Comparison of ENCODE assay signal across 8 mouse cellular contexts in genomic region chr12:64104214-64104613, GRCm38 (mm10).
DNase-seq lines count a peak whose midpoint lies in the region; ATAC-seq and TF ChIP-seq lines count a peak whose summit lies in the region.

No protein-coding gene starts in this region.

- H3K4me2 ChIP-seq in midbrain, embryonic 16.5 days (ENCODE audit: low read length) = no peak overlapping the region

- TF ChIP-seq CTCF in brain, embryonic 14.5 days (IDR thresholded peaks at IDR 0.05; ENCODE audit: borderline replicate concordance, extremely low read depth, insufficient read depth, insufficient read length) = peak; percentile 56; the same call in 1 of the 2 replicates

- no peaks in the 10 kb centered on the region for H3K27me3 ChIP-seq in midbrain, embryonic 16.5 days (ENCODE audit: control insufficient read depth, insufficient read depth, low read depth, low read length)

- no peak for ATAC-seq in midbrain, embryonic 16.5 days

- peak; percentile 31 for DNase-seq in heart, postnatal 4 days
- DNase-seq in heart, postnatal 36 days = no peak
- peak; percentile 13 for DNase-seq in ovary, postnatal 14 days (ENCODE audit: low spot score)
- DNase-seq in ovary, postnatal 36 days (ENCODE audit: low spot score) = no peak
- DNase-seq in brain, embryonic 14.5 days (ENCODE audit: low read depth) = peak; percentile 75
- DNase-seq in retina, embryonic 14.5 days (ENCODE audit: low spot score) = peak; percentile 68
- DNase-seq in thymus, postnatal 10 days (ENCODE audit: low spot score in 2 of 2) = no peak

- no peak overlapping the region for H3K4me3 ChIP-seq in midbrain, embryonic 16.5 days (ENCODE audit: low read depth, low read length)

- H3K9ac ChIP-seq in midbrain, embryonic 16.5 days (ENCODE audit: low read depth, low read length) = no peak overlapping the region

- no peaks in the 10 kb centered on the region for H3K36me3 ChIP-seq in midbrain, embryonic 16.5 days (ENCODE audit: control insufficient read depth, insufficient read depth, low read length)

- H3K9me3 ChIP-seq in midbrain, embryonic 16.5 days (replicated peaks; ENCODE audit: control insufficient read depth, low read length, poor library complexity, severe bottlenecking) = no peaks in the 10 kb centered on the region

- 43% methylated on average over 2 of the region's 2 CpGs for WGBS in midbrain, embryonic 16.5 days

- H3K27ac ChIP-seq in midbrain, embryonic 16.5 days (ENCODE audit: low read length) = no peak overlapping the region

- H3K4me1 ChIP-seq in midbrain, embryonic 16.5 days (ENCODE audit: control insufficient read depth, insufficient read depth, low read length) = no peaks in the 10 kb centered on the region

- TF ChIP-seq POLR2A in brain, embryonic 14.5 days (IDR thresholded peaks at IDR 0.05; ENCODE audit: borderline replicate concordance, extremely low read depth, insufficient read depth, insufficient read length, poor library complexity, severe bottlenecking) = no peak

- intact Hi-C loops in heart, postnatal 36 days (cut with DNase I) = no loop called here

Comparison
In these comparisons a context has a peak if more than half of its experiments do, and no peak if none do; other contexts are left out.
1. DNase-seq: peak in heart, postnatal 4 days (single experiment), ovary, postnatal 14 days (single experiment), brain, embryonic 14.5 days (single experiment) and retina, embryonic 14.5 days (single experiment); none in heart, postnatal 36 days (0 of 2), ovary, postnatal 36 days (single experiment) and thymus, postnatal 10 days (0 of 2).